Mouse (Mus musculus) bone marrow, adult 2 months (tissue): ENCODE measurements around the gene 4930442H23Rik. TPM values are rescaled to one million over a fixed set of nuclear protein-coding genes. Genes with fewer than 3 reads are reported as not detected.
A peak's percentile ranks its signal among the peaks of the same experiment; 100 is the strongest.
"Not testable (repeated sequence)": the region's sequence is repeated elsewhere in the genome, so short reads cannot be mapped to it uniquely, and the experiment has no call there.

Experiments
- H3K27ac ChIP-seq: fragments of 200-500 bp; 2 replicates; pipeline ENCODE4 v1.5.1; 2012; ENCODE audit warnings: low read depth, mild to moderate bottlenecking, control low read depth, inconsistent platforms, low read length; ENCODE audit not compliant: control insufficient read depth, poor library complexity, insufficient read depth
- H3K4me1 ChIP-seq: fragments of 200-500 bp; 2 replicates; pipeline ENCODE4 v1.6.1; 2011; ENCODE audit warnings: low read length; ENCODE audit not compliant: control insufficient read depth, insufficient read depth
- H3K4me3 ChIP-seq: fragments of 200-500 bp; replicated peaks from 2 replicates; pipeline ENCODE3; 2011; ENCODE audit warnings: mild to moderate bottlenecking, low read depth, low read length, control low read depth; ENCODE audit not compliant: control insufficient read depth
- CTCF ChIP-seq: fragments of 200-500 bp; IDR thresholded peaks from 2 replicates; pipeline ENCODE4 v1.5.1; 2011; ENCODE audit warnings: low read length, control low read depth; ENCODE audit not compliant: control insufficient read depth, insufficient read depth
- POLR2A ChIP-seq: fragments of 200-500 bp; IDR thresholded peaks from 2 replicates; pipeline ENCODE4 v1.6.1; 2011; ENCODE audit warnings: low read depth, mild to moderate bottlenecking, control low read depth, low read length, borderline replicate concordance; ENCODE audit not compliant: control insufficient read depth
- WGBS: fragments of 180-500 bp; shearing (Covaris S2); methylation state at CpG from one replicate; pipeline ENCODE4 v1.1.7; 2018; 5-methylcytosine and 5-hydroxymethylcytosine counted together
- polyA plus RNA-seq: library from polyadenylated mRNA; stranded (reverse); fragments of >200 nt; gene quantifications from 2 replicates; pipeline ENCODE4 v1.2.4, GENCODE M21; 2011; ENCODE audit warnings: low replicate concordance; ENCODE audit not compliant: missing spikeins, insufficient read depth, insufficient read length

The 4930442H23Rik gene
- polyA plus RNA-seq, 1 experiment: not detected

DNA sequence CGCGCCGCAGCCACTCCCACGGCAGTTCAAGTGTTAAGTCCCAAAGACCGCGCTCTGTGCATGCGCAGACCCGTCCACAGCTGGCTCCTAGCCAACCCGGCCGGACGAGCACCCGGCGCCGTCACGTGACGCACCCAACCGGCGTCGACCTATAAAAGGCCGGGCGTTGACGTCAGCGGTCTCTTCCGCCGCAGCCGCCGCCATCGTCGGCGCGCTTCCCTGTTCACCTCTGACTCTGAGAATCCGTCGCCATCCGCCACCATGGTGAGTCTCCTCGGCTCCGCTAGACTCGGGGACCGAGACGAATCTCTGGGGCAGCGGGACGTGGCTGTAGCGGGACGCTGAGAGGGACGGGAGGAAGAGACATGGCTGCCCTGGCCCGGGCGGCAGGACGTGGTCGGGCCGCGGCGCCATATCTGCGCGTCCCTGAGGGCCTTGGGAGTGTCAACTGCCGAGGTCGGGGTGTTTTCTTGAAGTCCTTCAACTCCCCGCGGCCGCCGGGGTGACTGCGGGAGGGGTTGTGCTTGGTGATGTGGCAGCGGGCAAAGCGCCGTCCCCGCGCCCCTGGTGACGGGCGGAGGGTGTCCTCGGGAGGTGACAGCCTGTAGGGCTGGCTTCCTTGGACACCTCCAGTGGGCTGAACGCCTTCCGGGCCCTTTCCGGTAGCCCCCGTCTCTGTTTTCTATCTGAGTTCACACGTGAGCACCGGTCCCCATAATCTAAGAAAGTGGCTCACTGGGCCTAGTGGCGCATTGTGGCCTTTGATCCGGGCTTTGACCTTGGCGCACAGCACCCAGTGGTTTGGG lies 7.0 kb downstream of the 4930442H23Rik start, which contains the start of gene Eef2:
Gene Eef2, plus strand, starts transcription at position 166 of the 806 bp plus-strand sequence.
- Histone ChIP-seq H3K27ac (peak within 1 kb of the TSS; percentile 87), H3K4me1 (peaks cover 7% of the 10 kb centered on the region), H3K4me3 (peak within 1 kb of the TSS; percentile 76)
- no peak for TF ChIP-seq CTCF
- peak; percentile 99 for TF ChIP-seq POLR2A
- under 1% methylated on average over 77 of the region's 77 CpGs for WGBS

DNA sequence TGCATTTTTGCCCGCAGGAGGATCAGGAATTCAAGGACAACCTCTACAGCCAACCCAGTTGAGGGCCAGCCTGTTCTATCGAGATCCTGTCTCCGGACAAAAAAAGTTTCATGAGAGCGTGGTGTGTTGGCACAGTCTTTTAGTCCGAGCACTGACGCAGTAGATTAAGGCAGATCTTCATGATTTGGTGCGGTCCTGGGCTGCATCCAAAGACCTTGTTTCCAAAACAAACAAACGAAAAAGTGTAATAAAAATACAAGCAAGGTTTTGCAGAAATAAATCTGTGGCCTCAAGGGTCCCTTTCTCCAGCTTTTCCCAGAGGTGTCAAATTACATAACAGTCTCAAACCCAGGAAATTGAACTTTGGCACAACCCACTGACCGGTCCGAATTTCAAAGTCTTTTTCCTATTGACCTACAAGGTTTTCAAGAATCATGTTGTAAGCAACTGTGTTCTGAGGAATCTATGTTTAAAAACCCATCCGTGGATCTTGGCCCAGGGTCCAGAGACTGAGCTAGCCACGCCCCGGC lies 7.6 kb downstream of the 4930442H23Rik start:
- WGBS: 4% methylated on average over 13 of the region's 13 CpGs
- TF ChIP-seq POLR2A (no peak), CTCF (no peak)
- Histone ChIP-seq H3K4me1 (peaks cover 7% of the 10 kb centered on the region), H3K4me3 (peak overlapping the region; percentile 56), H3K27ac (peak overlapping the region; percentile 35; the same call in 1 of the 2 replicates)

- H3K4me3 ChIP-seq: peak overlapping the region; percentile 18
- peak overlapping the region; percentile 48; the same call in 1 of the 2 replicates for H3K27ac ChIP-seq
- H3K4me1 ChIP-seq: not testable (repeated sequence)
- 15% methylated on average over 3 of the region's 4 CpGs for WGBS
Observed at GRCm38 (mm10) chr10:81175345-81175701, 8.3 kb downstream of the 4930442H23Rik start.

DNA sequence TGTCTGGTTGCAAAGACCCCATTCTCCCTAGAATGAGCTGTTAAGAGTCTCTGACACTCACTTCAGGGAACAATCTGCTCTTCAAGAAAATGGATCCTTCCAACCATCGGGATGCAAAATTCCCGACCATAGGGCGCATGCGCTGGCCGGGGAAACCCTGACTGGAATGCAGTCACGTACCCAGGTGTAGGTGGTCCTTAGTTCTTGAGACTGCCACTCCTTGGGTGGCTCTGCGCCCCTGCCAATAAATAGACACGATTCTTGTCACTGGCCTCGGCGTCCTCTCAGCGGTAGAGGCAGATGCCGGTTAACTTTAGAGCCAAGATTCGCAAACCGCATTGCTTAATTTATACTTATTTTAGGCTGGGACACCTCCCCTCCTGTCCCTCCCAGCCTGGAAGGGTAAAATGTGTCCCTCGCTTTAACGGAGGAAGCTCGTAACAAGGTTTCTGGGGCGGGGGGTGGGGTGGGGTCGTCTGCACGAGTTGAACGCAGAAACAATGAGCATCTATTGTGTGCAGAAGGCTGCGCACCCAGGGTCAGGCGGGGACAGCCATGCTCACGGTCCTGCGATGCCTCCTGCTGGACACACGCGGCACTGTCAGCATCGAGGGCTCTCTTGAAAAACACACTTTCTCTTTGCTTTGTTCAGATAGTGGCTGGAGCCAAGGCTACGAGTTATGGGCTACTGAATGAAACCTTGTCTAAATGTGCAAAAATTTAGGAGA lies 8.9 kb downstream of the 4930442H23Rik start:
- TF ChIP-seq POLR2A: no peak
- peak; percentile 100 for TF ChIP-seq CTCF
- WGBS: 14% methylated on average over 29 of the region's 29 CpGs
- Histone ChIP-seq H3K27ac (no peak overlapping the region), H3K4me3 (no peak overlapping the region), H3K4me1 (peaks cover 7% of the 10 kb centered on the region)

GRCm38 (mm10) chr10:81173132-81173531 lies 10.5 kb downstream of the 4930442H23Rik start:
- 6% methylated on average over 21 of the region's 21 CpGs for WGBS
- TF ChIP-seq POLR2A: peak; percentile 66; the same call in 1 of the 2 replicates
- TF ChIP-seq CTCF: peak; percentile 90
- Histone ChIP-seq H3K27ac (peak overlapping the region; percentile 80), H3K4me3 (peak overlapping the region; percentile 72), H3K4me1 (peaks cover 7% of the 10 kb centered on the region)

- H3K4me3 ChIP-seq, H3K4me1 ChIP-seq, H3K27ac ChIP-seq: not testable (repeated sequence)
- WGBS: 4% methylated on average over 12 of the region's 14 CpGs
Observed at GRCm38 (mm10) chr10:81169411-81169900, 14.2 kb downstream of the 4930442H23Rik start.

DNA sequence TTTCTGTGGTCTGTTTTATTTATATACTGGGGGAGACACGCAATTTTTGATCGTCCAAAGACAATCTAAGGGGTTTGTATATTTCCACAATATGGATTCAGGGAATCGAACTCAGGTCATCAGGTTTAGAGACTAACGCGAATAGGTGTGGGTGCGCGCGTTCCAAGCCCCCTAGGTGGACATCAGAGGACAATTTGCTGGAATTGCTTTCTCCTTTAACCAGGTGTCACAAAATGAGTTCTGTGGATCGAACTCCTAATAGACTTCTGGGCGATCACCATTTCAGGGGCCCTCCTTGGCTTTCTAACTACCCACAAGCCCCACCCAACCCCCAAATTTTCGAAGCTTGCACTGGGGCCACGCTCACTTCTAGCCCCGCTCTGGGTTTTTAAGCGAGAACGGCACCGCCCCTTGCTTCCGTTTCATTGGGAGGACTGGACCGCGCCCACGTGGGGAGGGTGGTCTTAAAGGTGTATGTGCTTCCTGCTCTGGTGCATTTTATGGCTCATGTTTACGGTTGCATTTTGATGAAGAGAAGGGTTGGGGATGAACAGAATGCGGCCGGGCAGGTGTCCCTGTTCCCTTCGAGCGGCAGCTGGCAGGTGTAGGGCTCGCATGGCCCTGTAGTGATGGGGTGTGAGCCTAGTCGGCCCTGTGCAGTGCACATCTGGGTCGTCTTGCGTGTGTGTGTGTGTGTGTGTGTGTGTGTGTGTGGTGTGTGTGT lies 15.0 kb downstream of the 4930442H23Rik start:
- TF ChIP-seq POLR2A: no peak
- TF ChIP-seq CTCF: no peak; the same call in 1 of the 2 replicates
- Histone ChIP-seq H3K27ac (peak overlapping the region; percentile 85), H3K4me3 (peak overlapping the region; percentile 68), H3K4me1 (peaks cover 3% of the 10 kb centered on the region)
- under 1% methylated on average over 29 of the region's 29 CpGs for WGBS

DNA sequence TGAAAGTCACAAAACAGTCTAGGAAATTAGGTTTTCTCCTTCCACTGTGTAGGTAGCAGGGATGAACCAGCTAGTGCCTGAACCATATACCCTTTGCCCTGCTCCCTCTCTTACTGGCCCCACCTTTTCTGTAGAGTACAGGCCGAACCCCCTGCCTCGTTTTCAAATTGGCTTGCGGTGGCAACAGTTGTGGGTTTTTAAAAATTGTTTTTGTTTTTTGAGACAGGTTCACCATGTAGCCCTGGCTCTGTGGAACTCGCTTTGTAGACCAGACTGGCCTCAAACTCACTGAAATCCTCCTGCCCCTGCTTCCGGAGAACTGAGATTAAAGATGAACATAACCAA lies 15.6 kb downstream of the 4930442H23Rik start:
- WGBS: under 1% methylated on average over 5 of the region's 5 CpGs
- H3K4me1 ChIP-seq: peaks cover 1% of the 10 kb centered on the region
- peak overlapping the region; percentile 85 for H3K27ac ChIP-seq
- TF ChIP-seq CTCF: no peak
- H3K4me3 ChIP-seq: peak overlapping the region; percentile 62
